Mouse (Mus musculus) limb, embryonic 15.5 days (tissue): ENCODE measurements around the gene Slc41a1. TPM values are rescaled to one million over a fixed set of nuclear protein-coding genes. Genes with fewer than 3 reads are reported as not detected.
A peak's percentile ranks its signal among the peaks of the same experiment; 100 is the strongest.

Experiments used
- ATAC-seq: fragments of 200-750 bp; cut with Nextera tagmentation; 2 replicates; pipeline ENCODE4 v1.8.0; 2017; ENCODE audit warnings: low read depth, moderate TSS enrichment; ENCODE audit not compliant: insufficient number of reproducible peaks, low FRiP score, low TSS enrichment
- H3K27ac ChIP-seq: fragments of 300-500 bp; sonication (generic); 2 replicates; pipeline ENCODE4 v1.5.1; 2015; ENCODE audit warnings: moderate library complexity, mild to moderate bottlenecking, inconsistent platforms
- H3K27me3 ChIP-seq: fragments of 300-500 bp; sonication (generic); 2 replicates; pipeline ENCODE4 v1.6.1; 2015; ENCODE audit warnings: inconsistent platforms
- H3K36me3 ChIP-seq: fragments of 300-500 bp; sonication (generic); 2 replicates; pipeline ENCODE4 v1.6.1; 2015; ENCODE audit warnings: inconsistent platforms
- H3K4me1 ChIP-seq: fragments of 300-500 bp; sonication (generic); 2 replicates; pipeline ENCODE4 v1.6.1; 2015; ENCODE audit warnings: inconsistent platforms
- H3K4me2 ChIP-seq: fragments of 300-500 bp; sonication (generic); 2 replicates; pipeline ENCODE4 v1.6.1; 2015; ENCODE audit warnings: mild to moderate bottlenecking, inconsistent platforms
- H3K4me3 ChIP-seq: fragments of 300-500 bp; sonication (generic); 2 replicates; pipeline ENCODE4 v1.5.1; 2015; ENCODE audit warnings: mild to moderate bottlenecking, inconsistent platforms
- H3K9ac ChIP-seq: fragments of 300-500 bp; sonication (generic); 2 replicates; pipeline ENCODE4 v1.6.1; 2015; ENCODE audit warnings: inconsistent platforms
- H3K9me3 ChIP-seq: fragments of 300-500 bp; sonication (generic); 2 replicates; pipeline ENCODE4 v1.6.1; 2016; ENCODE audit warnings: inconsistent platforms
- whole genome bisulfite sequencing: fragments of 180-500 bp; shearing (Covaris S2); methylation state at CpG from one replicate; pipeline ENCODE4 v1.1.7; 2015; 5-methylcytosine and 5-hydroxymethylcytosine counted together
- polyA plus RNA-seq: library from polyadenylated mRNA; unstranded; fragments of >200 nt; fragmentation: Nextera tagmentation; extraction: Ambion mirVana; gene quantifications from 2 replicates; pipeline ENCODE4 v1.2.1, GENCODE M21; 2015

Slc41a1 gene
- polyA plus RNA-seq, 1 experiment from 2014 or later = 16.4 TPM

DNA sequence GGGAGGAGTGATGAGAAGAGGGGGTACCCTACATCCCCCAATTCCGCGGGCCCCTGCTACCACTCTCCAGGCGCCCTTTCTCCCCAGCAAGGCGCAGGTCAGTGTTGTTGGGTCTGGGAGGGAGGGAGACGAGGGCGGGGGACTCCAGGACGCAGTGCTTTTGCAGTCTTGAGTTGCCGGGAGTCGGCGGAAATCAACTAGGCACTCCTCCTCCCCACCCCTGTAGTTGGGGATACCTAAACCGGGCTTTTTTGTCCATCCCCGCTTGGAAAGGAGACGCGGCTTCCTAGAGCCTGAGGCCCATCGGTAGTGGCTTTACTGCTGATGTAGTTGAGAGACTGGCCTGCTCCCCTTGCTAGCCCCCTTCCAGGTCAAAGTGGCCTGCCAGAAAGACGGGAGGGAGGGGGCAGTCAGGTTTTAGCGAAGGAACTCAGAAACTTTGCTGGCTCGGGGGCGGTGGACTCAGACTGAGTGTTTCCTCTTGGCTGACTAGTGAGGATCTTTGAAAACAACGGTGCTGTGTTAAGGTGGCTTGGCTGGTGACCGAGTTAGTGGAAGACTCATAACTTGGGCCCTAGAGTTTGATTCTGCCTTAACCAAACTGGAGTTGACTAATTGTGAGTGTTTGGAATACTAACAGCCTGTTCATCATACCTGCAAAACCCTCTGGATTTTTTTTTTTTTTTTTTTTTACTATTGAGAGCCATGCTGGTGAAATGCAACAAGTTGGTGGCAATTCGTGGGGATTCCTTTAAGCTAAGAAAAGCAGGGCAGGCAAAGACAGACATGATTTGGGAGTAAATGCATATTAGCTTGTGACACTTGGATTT lies 1.2 kb downstream of the Slc41a1 start:
- H3K27me3 ChIP-seq = no peaks in the 10 kb centered on the region
- ATAC-seq = peak; percentile 36; the same call in 1 of the 2 replicates
- peak overlapping the region; percentile 81 for H3K4me3 ChIP-seq
- WGBS = under 1% methylated on average over 21 of the region's 22 CpGs
- peak overlapping the region; percentile 71 for H3K4me2 ChIP-seq
- peaks cover 41% of the 10 kb centered on the region for H3K4me1 ChIP-seq
- peaks cover 23% of the 10 kb centered on the region for H3K36me3 ChIP-seq
- no peaks in the 10 kb centered on the region for H3K9me3 ChIP-seq
- peak overlapping the region; percentile 93 for H3K27ac ChIP-seq
- peak overlapping the region; percentile 72 for H3K9ac ChIP-seq

DNA sequence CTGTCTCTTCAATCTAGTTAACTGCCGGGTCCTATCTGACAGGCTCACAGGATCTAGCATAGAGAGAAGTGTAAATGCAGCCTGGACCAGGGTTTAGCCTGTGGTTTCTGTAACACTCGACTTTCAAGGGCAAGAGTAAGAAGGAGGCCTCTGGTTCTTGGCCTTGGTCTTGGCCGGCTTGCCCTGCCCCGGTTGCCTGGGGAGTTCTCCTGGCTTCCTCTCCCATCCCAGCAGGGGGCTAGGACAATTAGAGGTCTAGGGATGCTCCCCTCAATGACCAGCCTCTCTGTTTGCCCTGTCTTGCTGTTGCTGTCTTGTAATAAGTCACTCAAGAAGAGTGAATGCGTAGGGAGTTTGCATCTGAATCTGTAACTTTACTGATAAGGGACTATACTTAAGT lies 2.0 kb downstream of the Slc41a1 start:
- Histone ChIP-seq H3K9me3 (no peaks in the 10 kb centered on the region), H3K27ac (no peak overlapping the region), H3K4me1 (peaks cover 42% of the 10 kb centered on the region), H3K27me3 (no peaks in the 10 kb centered on the region), H3K9ac (0 out of 2 replicates have a peak overlapping the region, but pooled peaks have one; percentile 5), H3K4me2 (peak overlapping the region; percentile 71), H3K4me3 (peak overlapping the region; percentile 81), H3K36me3 (peaks cover 29% of the 10 kb centered on the region)
- no peak for ATAC-seq
- 38% methylated on average over 5 of the region's 5 CpGs for WGBS

DNA sequence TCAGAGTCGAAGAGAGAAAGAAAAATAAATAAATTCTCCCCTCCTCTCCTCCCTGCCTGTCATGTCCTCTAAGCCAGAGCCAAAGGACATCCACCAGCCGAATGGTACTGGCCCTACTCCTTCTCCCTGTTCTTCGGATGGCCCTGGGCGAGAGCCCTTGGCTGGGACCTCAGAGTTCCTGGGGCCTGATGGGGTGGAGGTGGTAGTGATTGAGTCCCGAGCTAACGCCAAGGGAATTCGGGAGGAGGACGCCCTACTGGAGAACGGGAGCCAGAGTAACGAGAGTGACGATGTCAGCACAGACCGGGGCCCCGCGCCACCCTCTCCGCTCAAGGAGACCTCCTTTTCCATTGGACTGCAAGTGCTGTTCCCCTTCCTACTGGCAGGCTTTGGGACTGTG lies 3.3 kb downstream of the Slc41a1 start:
- no peak for ATAC-seq
- Histone ChIP-seq H3K9me3 (no peaks in the 10 kb centered on the region), H3K36me3 (peaks cover 34% of the 10 kb centered on the region), H3K4me1 (peaks cover 42% of the 10 kb centered on the region), H3K27ac (no peak overlapping the region), H3K4me2 (no peak overlapping the region), H3K9ac (no peak overlapping the region), H3K27me3 (no peaks in the 10 kb centered on the region), H3K4me3 (no peak overlapping the region)
- WGBS = 87% methylated on average over 15 of the region's 15 CpGs

DNA sequence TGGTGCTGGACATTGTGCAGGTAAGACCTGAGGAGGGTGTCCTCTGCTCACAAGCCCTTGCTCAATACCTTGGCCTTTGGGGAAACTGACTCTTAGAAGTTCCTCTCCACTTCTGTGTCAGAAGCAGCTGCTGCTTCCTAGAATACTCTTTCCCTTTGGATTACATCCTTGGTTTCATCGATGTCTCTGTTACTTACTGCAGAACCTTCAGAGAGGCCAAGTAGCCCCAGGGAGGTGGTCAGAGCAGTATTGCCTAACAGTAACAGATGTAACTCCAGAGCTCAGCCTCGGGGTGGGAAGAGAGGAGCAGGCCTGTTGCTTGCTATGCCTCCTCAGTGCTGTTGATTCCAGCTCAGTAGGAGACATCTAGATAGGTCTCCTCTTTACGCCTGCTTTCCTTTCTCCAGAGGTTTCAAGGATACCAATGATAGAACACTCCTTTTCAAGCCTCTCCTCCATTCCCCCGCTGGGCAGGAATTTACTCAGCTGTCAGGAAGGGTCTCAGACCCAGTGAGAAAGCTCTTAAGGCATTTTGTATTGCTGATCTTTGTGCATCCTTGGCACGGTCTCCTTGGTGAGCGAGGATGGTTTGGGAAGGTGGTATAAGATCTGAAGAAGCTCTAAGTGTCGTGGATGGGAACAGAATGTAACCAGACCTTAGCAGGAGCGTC lies 3.8 kb downstream of the Slc41a1 start:
- no peak overlapping the region for H3K4me3 ChIP-seq
- H3K36me3 ChIP-seq = peaks cover 40% of the 10 kb centered on the region
- H3K9me3 ChIP-seq = no peaks in the 10 kb centered on the region
- no peak overlapping the region for H3K4me2 ChIP-seq
- no peak overlapping the region for H3K27ac ChIP-seq
- no peak for ATAC-seq
- no peaks in the 10 kb centered on the region for H3K27me3 ChIP-seq
- H3K4me1 ChIP-seq = peaks cover 42% of the 10 kb centered on the region
- 82% methylated on average over 8 of the region's 8 CpGs for WGBS
- no peak overlapping the region for H3K9ac ChIP-seq

DNA sequence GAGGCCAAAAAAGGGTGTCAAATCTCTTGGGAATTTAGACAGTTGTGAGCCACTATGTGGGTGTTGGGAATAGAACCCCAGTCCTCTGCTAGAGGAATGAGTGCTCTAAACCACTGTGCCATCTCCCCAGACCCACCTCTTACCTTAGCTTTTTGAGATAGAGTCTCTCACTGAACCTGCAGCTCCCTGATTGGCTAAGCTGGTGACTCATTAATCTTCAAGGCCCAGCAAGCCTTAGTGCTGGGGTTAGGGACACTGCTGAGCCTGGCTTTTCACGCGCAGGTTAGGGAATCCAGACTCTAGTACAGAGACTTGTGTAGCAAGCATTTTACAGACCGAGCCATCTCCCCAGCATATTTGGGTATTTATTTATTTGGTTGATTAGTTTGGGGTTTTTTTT lies 9.7 kb downstream of the Slc41a1 start:
- Histone ChIP-seq H3K4me1 (0 out of 2 replicates have a peak, but pooled peaks cover 4% of the 10 kb centered on the region), H3K4me3 (no peak overlapping the region), H3K27me3 (no peaks in the 10 kb centered on the region), H3K9me3 (no peaks in the 10 kb centered on the region), H3K4me2 (no peak overlapping the region), H3K36me3 (peaks cover 55% of the 10 kb centered on the region), H3K9ac (no peak overlapping the region), H3K27ac (no peak overlapping the region)
- no peak for ATAC-seq
- 81% methylated on average over 3 of the region's 3 CpGs for WGBS

DNA sequence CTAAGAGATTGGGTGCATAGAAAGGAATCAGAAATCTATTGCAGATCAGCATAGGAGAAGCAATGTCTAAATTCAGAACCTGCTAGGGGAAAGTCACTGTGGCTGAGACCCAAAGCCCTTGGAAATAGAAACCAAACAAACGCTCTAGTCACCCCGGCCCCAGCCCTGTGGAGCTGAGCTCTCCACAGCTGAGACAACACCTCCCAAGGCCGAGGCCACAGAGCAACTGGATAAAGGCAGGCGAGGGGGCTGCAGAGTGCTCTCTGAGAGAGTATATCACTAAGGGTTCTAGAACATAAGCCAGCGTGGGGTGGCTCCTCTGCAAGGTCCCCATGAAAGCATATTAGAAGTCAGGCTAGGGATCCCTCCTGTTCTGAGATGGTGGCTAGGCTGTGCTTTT lies 11.2 kb downstream of the Slc41a1 start:
- Histone ChIP-seq H3K4me1 (0 out of 2 replicates have a peak, but pooled peaks cover under 1% of the 10 kb centered on the region), H3K36me3 (peaks cover 64% of the 10 kb centered on the region)

DNA sequence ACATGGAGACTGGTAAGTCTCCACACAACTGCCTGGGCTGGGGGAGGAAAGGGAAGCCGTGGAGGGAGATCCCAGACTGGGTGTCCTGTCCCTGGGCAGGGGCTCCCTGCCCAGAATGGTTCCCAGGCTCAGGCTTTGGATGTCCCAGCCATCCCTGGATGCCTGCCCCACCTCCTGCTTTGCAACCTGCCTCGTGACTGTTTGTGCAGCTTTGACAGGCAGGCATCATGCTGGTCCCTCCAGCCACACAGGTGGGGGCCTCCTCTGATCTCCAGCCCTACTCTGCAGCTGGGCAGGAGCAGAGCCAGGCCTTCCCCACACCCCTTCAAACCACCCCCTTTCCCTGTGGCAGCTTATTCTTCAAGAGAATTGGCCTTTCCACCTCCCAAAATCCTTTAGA lies 12.0 kb downstream of the Slc41a1 start:
- H3K9me3 ChIP-seq = no peaks in the 10 kb centered on the region
- WGBS = 55% methylated on average over 2 of the region's 2 CpGs
- H3K4me1 ChIP-seq = no peaks in the 10 kb centered on the region
- no peaks in the 10 kb centered on the region for H3K27me3 ChIP-seq
- no peak overlapping the region for H3K4me3 ChIP-seq
- H3K36me3 ChIP-seq = peaks cover 66% of the 10 kb centered on the region
- no peak overlapping the region for H3K27ac ChIP-seq
- no peak overlapping the region for H3K9ac ChIP-seq
- H3K4me2 ChIP-seq = no peak overlapping the region
- no peak for ATAC-seq

More for the DNA sequence above, 11.2 kb downstream of the Slc41a1 start:
- Histone ChIP-seq H3K27ac (no peak overlapping the region), H3K9ac (no peak overlapping the region), H3K4me2 (no peak overlapping the region), H3K9me3 (no peaks in the 10 kb centered on the region), H3K27me3 (no peaks in the 10 kb centered on the region), H3K4me3 (no peak overlapping the region)
- 84% methylated on average over 5 of the region's 5 CpGs for WGBS
- ATAC-seq = no peak

DNA sequence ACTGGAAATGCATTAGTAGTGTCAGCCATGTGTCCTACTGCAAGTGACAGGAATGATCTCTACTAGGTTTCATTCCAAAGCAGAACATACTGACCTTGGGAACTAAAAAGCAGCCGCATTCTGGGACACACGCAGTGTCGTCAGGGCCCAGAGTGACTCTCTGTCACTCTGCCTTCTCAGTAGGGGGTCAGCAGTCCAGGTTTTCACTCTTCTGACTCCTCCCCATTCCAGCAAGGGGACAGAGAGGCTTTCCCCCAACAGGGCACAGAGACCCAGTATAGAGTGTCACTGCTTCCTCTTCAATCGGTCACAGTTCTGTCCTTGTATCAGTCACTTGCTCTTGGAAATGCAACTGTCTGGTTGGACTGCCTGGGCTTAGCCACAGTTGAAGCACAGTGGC lies 14.9 kb downstream of the Slc41a1 start:
- Histone ChIP-seq H3K4me2 (no peak overlapping the region), H3K36me3 (peaks cover 82% of the 10 kb centered on the region)

DNA sequence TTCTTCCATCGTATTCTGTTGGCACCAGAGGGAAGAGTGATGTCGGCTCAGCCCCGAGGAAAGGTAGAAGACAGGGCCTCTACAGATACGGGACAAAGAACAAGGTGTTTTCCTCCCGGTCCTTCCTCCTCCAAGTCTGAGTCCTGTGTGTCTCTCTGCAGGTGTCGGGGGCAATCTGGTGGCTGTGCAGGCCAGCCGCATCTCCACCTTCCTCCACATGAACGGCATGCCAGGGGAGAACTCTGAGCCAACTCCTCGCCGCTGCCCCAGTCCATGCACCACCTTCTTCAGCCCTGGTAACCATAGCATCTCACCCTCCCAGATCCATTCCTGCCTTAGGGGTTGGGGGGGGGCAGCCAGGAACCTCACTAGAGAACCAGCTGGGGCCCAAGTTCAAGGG lies 16.5 kb downstream of the Slc41a1 start:
- H3K27ac ChIP-seq = no peak overlapping the region
- no peaks in the 10 kb centered on the region for H3K27me3 ChIP-seq
- no peak overlapping the region for H3K4me2 ChIP-seq
- no peaks in the 10 kb centered on the region for H3K9me3 ChIP-seq
- 92% methylated on average over 10 of the region's 10 CpGs for WGBS
- H3K36me3 ChIP-seq = peaks cover 88% of the 10 kb centered on the region
- no peak overlapping the region for H3K9ac ChIP-seq
- ATAC-seq = no peak
- H3K4me1 ChIP-seq = no peaks in the 10 kb centered on the region
- no peak overlapping the region for H3K4me3 ChIP-seq

More for the DNA sequence above, 14.9 kb downstream of the Slc41a1 start:
- no peaks in the 10 kb centered on the region for H3K27me3 ChIP-seq
- H3K4me3 ChIP-seq = no peak overlapping the region
- H3K9me3 ChIP-seq = no peaks in the 10 kb centered on the region
- ATAC-seq = no peak
- H3K9ac ChIP-seq = no peak overlapping the region
- H3K4me1 ChIP-seq = no peaks in the 10 kb centered on the region
- 83% methylated on average over 4 of the region's 4 CpGs for WGBS
- H3K27ac ChIP-seq = no peak overlapping the region

DNA sequence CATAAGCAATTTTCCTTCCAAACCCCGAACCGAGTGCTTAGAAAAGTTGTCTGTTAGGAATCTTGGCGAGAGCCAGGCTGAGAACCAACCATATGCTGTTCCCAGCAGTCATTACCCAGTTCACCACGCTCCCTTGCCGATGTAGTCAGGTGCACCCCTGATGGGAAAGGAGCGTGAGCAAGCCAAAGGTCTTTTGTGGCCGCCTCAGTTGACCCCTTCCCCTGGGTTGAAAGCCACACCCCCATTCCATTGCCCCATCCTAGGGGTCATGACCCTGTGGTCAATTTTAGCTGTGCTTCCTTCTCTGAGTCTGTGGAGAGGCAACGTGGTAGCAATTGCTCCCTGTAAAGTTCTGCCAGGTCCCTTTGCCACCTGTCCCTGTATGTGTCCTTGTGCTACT lies 17.6 kb downstream of the Slc41a1 start:
- Histone ChIP-seq H3K4me2 (no peak overlapping the region), H3K4me3 (no peak overlapping the region), H3K4me1 (no peaks in the 10 kb centered on the region), H3K27ac (no peak overlapping the region), H3K9me3 (no peaks in the 10 kb centered on the region), H3K36me3 (peaks cover 78% of the 10 kb centered on the region), H3K27me3 (no peaks in the 10 kb centered on the region), H3K9ac (no peak overlapping the region)
- no peak for ATAC-seq
- WGBS = 82% methylated on average over 8 of the region's 8 CpGs

DNA sequence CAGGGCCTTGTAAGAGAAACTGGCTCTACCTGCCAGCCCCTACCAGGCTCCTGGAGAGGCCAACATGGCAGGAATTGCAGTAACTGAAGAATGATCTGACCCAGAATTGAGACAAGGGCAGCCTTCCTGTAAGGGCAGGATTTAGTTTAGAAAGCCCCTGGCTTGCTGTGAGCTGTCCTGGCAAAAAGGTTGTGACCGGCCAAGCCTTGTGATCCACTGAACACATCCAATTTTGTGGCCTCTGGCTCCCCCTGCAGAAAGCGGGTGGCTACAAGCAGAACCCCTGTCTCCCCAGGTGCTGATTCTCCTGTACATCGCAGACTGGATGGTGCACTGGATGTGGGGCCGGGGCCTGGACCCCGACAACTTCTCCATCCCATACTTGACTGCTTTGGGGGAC lies 19.0 kb downstream of the Slc41a1 start:
- Histone ChIP-seq H3K27me3 (no peaks in the 10 kb centered on the region), H3K9ac (no peak overlapping the region), H3K9me3 (no peaks in the 10 kb centered on the region), H3K4me1 (no peaks in the 10 kb centered on the region), H3K36me3 (peaks cover 64% of the 10 kb centered on the region), H3K4me3 (no peak overlapping the region), H3K4me2 (no peak overlapping the region), H3K27ac (no peak overlapping the region)
- ATAC-seq = no peak
- WGBS = 71% methylated on average over 5 of the region's 5 CpGs

DNA sequence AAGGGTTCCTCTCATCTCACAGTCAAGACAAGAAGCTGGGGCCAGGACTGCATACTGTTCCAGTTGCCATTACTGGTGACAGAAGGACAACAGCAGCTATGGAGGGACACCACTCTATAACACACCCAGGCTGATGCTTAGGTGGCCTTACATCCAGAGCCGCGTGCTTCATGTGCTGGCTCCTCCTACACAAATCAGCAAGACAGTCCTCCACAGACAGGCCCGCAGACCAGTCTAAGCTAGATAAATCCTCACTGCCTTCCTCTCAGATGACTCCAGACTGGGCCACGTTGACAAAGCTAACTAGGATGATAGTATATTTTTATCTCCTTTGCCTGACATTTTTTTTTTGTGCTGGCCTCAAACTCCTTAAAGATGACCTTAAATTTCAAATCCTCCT lies 34.5 kb downstream of the Slc41a1 start:
- Histone ChIP-seq H3K4me3 (no peak overlapping the region), H3K27me3 (no peaks in the 10 kb centered on the region), H3K9me3 (no peaks in the 10 kb centered on the region), H3K4me1 (no peaks in the 10 kb centered on the region), H3K9ac (no peak overlapping the region), H3K4me2 (no peak overlapping the region), H3K27ac (no peak overlapping the region), H3K36me3 (no peaks in the 10 kb centered on the region)
- WGBS = 78% methylated on average over 4 of the region's 4 CpGs
- ATAC-seq = no peak
